Mouse (Mus musculus): ENCODE measurements around the gene Pld6. TPM values are rescaled to one million over a fixed set of nuclear protein-coding genes. Genes with fewer than 3 reads are reported as not detected.

The Pld6 gene
- polyA plus RNA-seq (2012; rRNA removed): 4.3 and 6.1 TPM in 2 replicates

GRCm38 (mm10) chr11:59787199-59787781 lies at the start of gene Pld6:
Gene Pld6, minus strand, starts transcription at chr11:59787645.
- peak; percentile 65 for DNase-seq (ENCODE audit: low read depth)
- no peak for TF ChIP-seq CTCF (IDR thresholded peaks at IDR 0.05; ENCODE audit: borderline replicate concordance, extremely low read depth, insufficient read depth, insufficient read length)
- no peak for TF ChIP-seq POLR2A (IDR thresholded peaks at IDR 0.05; ENCODE audit: borderline replicate concordance, extremely low read depth, insufficient read depth, insufficient read length, poor library complexity, severe bottlenecking)

- no peak for DNase-seq (ENCODE audit: low read depth)
- TF ChIP-seq CTCF (IDR thresholded peaks at IDR 0.05; ENCODE audit: borderline replicate concordance, extremely low read depth, insufficient read depth, insufficient read length): no peak
- TF ChIP-seq POLR2A (IDR thresholded peaks at IDR 0.05; ENCODE audit: borderline replicate concordance, extremely low read depth, insufficient read depth, insufficient read length, poor library complexity, severe bottlenecking): no peak
Observed at GRCm38 (mm10) chr11:59821625-59822024, 34.2 kb upstream of the Pld6 start.

DNA sequence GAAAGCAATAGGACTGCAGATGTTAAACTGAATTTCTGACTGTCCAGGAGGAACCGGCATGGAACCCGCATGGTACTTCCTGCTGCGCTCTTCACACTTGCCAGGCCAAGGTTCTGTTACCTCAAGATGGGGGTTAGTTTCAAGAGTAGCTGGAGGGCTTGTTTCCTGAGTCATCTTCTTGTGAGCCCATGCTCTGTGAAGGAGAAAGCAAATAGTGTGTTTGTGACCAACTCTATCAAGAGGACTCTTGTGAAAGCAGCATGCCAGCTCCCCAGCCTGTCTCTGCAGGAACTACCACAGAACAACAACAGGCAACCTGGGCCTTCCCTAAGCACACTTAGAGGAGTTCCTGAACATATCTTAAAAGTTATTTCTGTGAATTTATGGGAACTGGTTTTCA lies 30.5 kb upstream of the Pld6 start:
- no peak for TF ChIP-seq POLR2A (IDR thresholded peaks at IDR 0.05; ENCODE audit: borderline replicate concordance, extremely low read depth, insufficient read depth, insufficient read length, poor library complexity, severe bottlenecking)
- no peak for DNase-seq (ENCODE audit: low read depth)

DNA sequence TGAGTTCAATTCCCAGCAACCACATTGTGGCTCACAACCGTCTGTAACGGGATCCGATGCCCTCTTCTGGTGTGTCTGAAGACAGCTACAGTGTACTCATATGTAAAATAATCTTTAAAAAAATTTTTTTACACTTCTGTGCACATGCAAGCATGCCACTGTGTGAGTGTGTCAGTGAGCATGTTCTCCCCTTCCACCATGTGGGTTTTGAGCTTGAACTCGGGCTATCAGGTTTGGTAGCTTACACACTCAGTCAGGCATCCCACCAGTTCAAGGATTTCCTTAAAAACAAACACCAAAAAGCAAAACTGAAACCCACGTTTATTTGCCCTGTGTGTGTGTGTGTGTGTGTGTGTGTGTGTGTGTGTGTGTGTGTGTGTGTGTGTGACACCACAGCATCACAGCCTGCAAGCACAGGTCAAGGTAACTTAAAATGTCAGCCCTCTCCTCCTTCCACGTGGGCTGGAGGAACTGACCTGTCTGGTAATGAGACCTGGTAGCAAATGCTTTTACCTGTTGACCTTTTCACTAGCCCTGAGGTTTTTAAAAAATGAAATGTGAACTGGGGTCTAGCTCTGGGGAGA lies 28.1 kb upstream of the Pld6 start:
- no peak for DNase-seq (ENCODE audit: low read depth)
- TF ChIP-seq POLR2A (IDR thresholded peaks at IDR 0.05; ENCODE audit: borderline replicate concordance, extremely low read depth, insufficient read depth, insufficient read length, poor library complexity, severe bottlenecking): no peak
- no peak for TF ChIP-seq CTCF (IDR thresholded peaks at IDR 0.05; ENCODE audit: borderline replicate concordance, extremely low read depth, insufficient read depth, insufficient read length)

GRCm38 (mm10) chr11:59814936-59815335 lies 27.5 kb upstream of the Pld6 start:
- no peak for DNase-seq (ENCODE audit: low read depth)
- TF ChIP-seq POLR2A (IDR thresholded peaks at IDR 0.05; ENCODE audit: borderline replicate concordance, extremely low read depth, insufficient read depth, insufficient read length, poor library complexity, severe bottlenecking) (no peak), CTCF (IDR thresholded peaks at IDR 0.05; ENCODE audit: borderline replicate concordance, extremely low read depth, insufficient read depth, insufficient read length) (no peak)

- TF ChIP-seq POLR2A (IDR thresholded peaks at IDR 0.05; ENCODE audit: borderline replicate concordance, extremely low read depth, insufficient read depth, insufficient read length, poor library complexity, severe bottlenecking): no peak
- no peak for TF ChIP-seq CTCF (IDR thresholded peaks at IDR 0.05; ENCODE audit: borderline replicate concordance, extremely low read depth, insufficient read depth, insufficient read length)
- DNase-seq (ENCODE audit: low read depth): no peak
Observed at GRCm38 (mm10) chr11:59814311-59814710, 26.9 kb upstream of the Pld6 start.

- no peak for DNase-seq (ENCODE audit: low read depth)
Observed at GRCm38 (mm10) chr11:59813276-59813675, 25.8 kb upstream of the Pld6 start.

GRCm38 (mm10) chr11:59811211-59811610 lies 23.8 kb upstream of the Pld6 start:
- TF ChIP-seq CTCF (IDR thresholded peaks at IDR 0.05; ENCODE audit: borderline replicate concordance, extremely low read depth, insufficient read depth, insufficient read length): no peak
- DNase-seq (ENCODE audit: low read depth): no peak

More at GRCm38 (mm10) chr11:59813276-59813675, 25.8 kb upstream of the Pld6 start:
- TF ChIP-seq CTCF (IDR thresholded peaks at IDR 0.05; ENCODE audit: borderline replicate concordance, extremely low read depth, insufficient read depth, insufficient read length) (no peak), POLR2A (IDR thresholded peaks at IDR 0.05; ENCODE audit: borderline replicate concordance, extremely low read depth, insufficient read depth, insufficient read length, poor library complexity, severe bottlenecking) (no peak)

GRCm38 (mm10) chr11:59810480-59811158 lies 23.2 kb upstream of the Pld6 start:
- no peak for DNase-seq (ENCODE audit: low read depth)
- TF ChIP-seq POLR2A (IDR thresholded peaks at IDR 0.05; ENCODE audit: borderline replicate concordance, extremely low read depth, insufficient read depth, insufficient read length, poor library complexity, severe bottlenecking) (no peak), CTCF (IDR thresholded peaks at IDR 0.05; ENCODE audit: borderline replicate concordance, extremely low read depth, insufficient read depth, insufficient read length) (no peak)

DNA sequence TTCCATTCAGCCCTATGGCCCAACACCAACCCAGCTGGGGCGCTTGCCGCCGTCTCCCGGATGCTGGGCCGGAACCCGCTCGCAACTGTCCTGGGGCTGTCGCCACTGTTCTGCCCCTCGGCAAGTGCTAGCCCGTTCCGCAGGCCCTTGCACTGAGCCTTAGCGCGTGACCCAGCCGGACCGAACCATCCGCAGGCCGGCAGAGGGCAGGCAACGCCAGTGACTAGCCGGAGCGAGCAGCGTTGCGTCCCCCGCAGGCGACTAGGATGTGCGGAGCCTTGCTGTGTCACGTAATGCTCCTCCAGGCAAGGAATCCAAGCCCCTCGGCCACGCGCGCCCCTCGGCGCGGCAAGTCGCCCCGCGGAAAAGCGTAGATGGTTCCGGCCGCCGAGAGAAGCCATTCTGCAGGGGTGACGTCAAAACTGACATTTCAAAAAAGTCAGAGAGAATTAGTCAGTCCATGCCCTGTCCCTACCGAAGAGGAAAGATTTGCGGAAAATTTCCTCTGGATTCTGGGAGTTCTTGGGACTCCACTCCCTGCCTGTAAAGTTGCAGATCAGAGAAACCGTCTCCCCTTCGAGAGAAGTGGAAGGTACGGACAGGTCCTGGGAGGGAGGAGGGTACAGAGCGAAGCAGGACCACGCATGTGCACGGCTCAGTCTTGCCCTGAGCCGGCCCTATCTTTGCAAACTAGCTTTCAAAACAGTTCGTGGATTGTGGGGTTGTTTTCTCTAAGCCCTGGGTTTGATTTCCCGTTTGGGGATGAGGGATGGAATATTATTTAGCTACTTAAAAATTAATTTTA lies 22.4 kb upstream of the Pld6 start, which contains the start of gene Flcn:
Flcn (minus strand) TSS at position 347 of the 805 bp plus-strand sequence.
- DNase-seq (ENCODE audit: low read depth): peak; percentile 96
- TF ChIP-seq POLR2A (IDR thresholded peaks at IDR 0.05; ENCODE audit: borderline replicate concordance, extremely low read depth, insufficient read depth, insufficient read length, poor library complexity, severe bottlenecking): peak; percentile 66; the same call in 1 of the 2 replicates
- TF ChIP-seq CTCF (IDR thresholded peaks at IDR 0.05; ENCODE audit: borderline replicate concordance, extremely low read depth, insufficient read depth, insufficient read length): no peak

DNA sequence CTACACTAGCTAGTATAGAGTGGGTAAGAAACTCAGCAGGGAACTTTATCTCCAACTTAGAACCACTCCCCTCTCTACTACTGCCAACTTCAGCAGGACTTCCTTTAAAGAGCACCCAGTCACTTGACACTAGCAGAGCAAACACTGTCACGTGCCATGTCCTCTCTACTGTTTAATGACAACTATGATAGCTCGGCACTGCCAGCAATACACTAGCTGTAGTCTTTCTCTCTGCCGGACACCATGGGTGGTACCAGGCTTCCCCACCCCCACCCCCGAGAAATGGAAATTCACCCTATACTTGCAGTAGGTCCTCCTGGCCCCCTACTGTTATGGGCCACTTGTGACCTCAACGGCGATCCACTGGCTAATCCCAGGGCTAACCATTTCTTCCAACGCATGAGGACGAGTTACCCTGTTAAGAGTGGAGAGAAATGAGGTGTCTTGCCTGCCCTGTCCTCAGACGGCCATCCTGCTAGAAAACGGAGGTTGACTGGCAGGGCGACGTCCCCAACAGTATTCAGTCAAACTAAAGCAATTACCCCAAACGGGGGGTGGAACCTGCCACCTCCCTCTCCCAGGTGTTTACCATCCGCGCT lies 21.7 kb upstream of the Pld6 start:
- TF ChIP-seq CTCF (IDR thresholded peaks at IDR 0.05; ENCODE audit: borderline replicate concordance, extremely low read depth, insufficient read depth, insufficient read length) (no peak), POLR2A (IDR thresholded peaks at IDR 0.05; ENCODE audit: borderline replicate concordance, extremely low read depth, insufficient read depth, insufficient read length, poor library complexity, severe bottlenecking) (no peak)

More for the DNA sequence above, 21.7 kb upstream of the Pld6 start:
- DNase-seq (ENCODE audit: low read depth): peak; percentile 32
